Comparison of ENCODE assay signal across 7 mouse cellular contexts in genomic region chr5:147545731-147546241, GRCm38 (mm10).
DNase-seq lines count a peak whose midpoint lies in the region; ATAC-seq and TF ChIP-seq lines count a peak whose summit lies in the region.

No protein-coding gene starts in this region.

- no peak overlapping the region for H3K4me2 ChIP-seq in intestine, embryonic 15.5 days (replicated peaks)

- 0 out of 2 replicates have a peak, but pooled peaks have one; percentile 45 for ATAC-seq in intestine, embryonic 15.5 days

- DNase-seq in layer of hippocampus, adult 2 months (ENCODE audit: low spot score in 2 of 2), result no peak
- DNase-seq in layer of hippocampus, postnatal 10 days (ENCODE audit: low spot score in 2 of 2), result no peak
- DNase-seq in adipocyte (ENCODE audit: low spot score), result peak; percentile 14
- peak; percentile 48 to 55 for DNase-seq in lung, postnatal 4 days
- no peak for DNase-seq in right cerebral cortex, adult 18-20 months
- no peak for DNase-seq in left cerebral cortex, adult 11 months (ENCODE audit: low spot score)

- H3K9ac ChIP-seq in intestine, embryonic 15.5 days, result no peak overlapping the region

- H3K9me3 ChIP-seq in intestine, embryonic 15.5 days, result no peaks in the 10 kb centered on the region

- WGBS in intestine, embryonic 15.5 days, result 72% methylated on average over 11 of the region's 11 CpGs

- peak; percentile 65 for TF ChIP-seq CTCF in layer of hippocampus, adult 2 months (conservative IDR thresholded peaks at IDR 0.05)

- no peak overlapping the region for H3K27ac ChIP-seq in layer of hippocampus, adult 2 months
- H3K27ac ChIP-seq in intestine, embryonic 15.5 days, result no peak overlapping the region

- no peak overlapping the region for H3K4me3 ChIP-seq in layer of hippocampus, adult 2 months
- no peak overlapping the region for H3K4me3 ChIP-seq in intestine, embryonic 15.5 days (replicated peaks)

- peaks cover 22% of the 10 kb centered on the region for H3K36me3 ChIP-seq in intestine, embryonic 15.5 days

- H3K27me3 ChIP-seq in intestine, embryonic 15.5 days (replicated peaks), result no peaks in the 10 kb centered on the region

- H3K4me1 ChIP-seq in intestine, embryonic 15.5 days (replicated peaks), result no peaks in the 10 kb centered on the region

Comparison
In these comparisons a context has a peak if more than half of its experiments do, and no peak if none do; other contexts are left out.
1. DNase-seq: peak in adipocyte (single experiment) and lung, postnatal 4 days (2 of 2); none in layer of hippocampus, adult 2 months (0 of 2), layer of hippocampus, postnatal 10 days (0 of 2), right cerebral cortex, adult 18-20 months (single experiment) and left cerebral cortex, adult 11 months (single experiment).